Mouse (Mus musculus) hindbrain, embryonic 13.5 days (tissue): ENCODE measurements around the gene BC024978. TPM values are rescaled to one million over a fixed set of nuclear protein-coding genes. Genes with fewer than 3 reads are reported as not detected.

Experiments used
- ATAC-seq: fragments of 200-750 bp; cut with Nextera tagmentation; 2 replicates; pipeline ENCODE4 v1.8.0; 2017; ENCODE audit warnings: moderate TSS enrichment; ENCODE audit not compliant: low FRiP score
- H3K27ac ChIP-seq: fragments of 300-500 bp; sonication (generic); 2 replicates; pipeline ENCODE4 v1.5.1; 2015; ENCODE audit warnings: inconsistent platforms, mild to moderate bottlenecking, moderate library complexity
- H3K27me3 ChIP-seq: fragments of 300-500 bp; sonication (generic); 2 replicates; pipeline ENCODE4 v1.6.1; 2015; ENCODE audit warnings: mild to moderate bottlenecking, inconsistent platforms
- H3K36me3 ChIP-seq: fragments of 300-500 bp; sonication (generic); 2 replicates; pipeline ENCODE4 v1.6.1; 2015; ENCODE audit warnings: mild to moderate bottlenecking, inconsistent platforms
- H3K4me1 ChIP-seq: fragments of 300-500 bp; sonication (generic); replicated peaks from 2 replicates; pipeline ENCODE4 v1.6.1; 2015; ENCODE audit warnings: inconsistent platforms
- H3K4me2 ChIP-seq: fragments of 300-500 bp; sonication (generic); 2 replicates; pipeline ENCODE4 v1.6.1; 2015; ENCODE audit warnings: inconsistent platforms, mild to moderate bottlenecking, moderate library complexity
- H3K4me3 ChIP-seq: fragments of 300-500 bp; sonication (generic); 2 replicates; pipeline ENCODE4 v1.5.1; 2015; ENCODE audit warnings: mild to moderate bottlenecking, inconsistent platforms
- H3K9ac ChIP-seq: fragments of 300-500 bp; sonication (generic); 2 replicates; pipeline ENCODE4 v1.6.1; 2015; ENCODE audit warnings: mild to moderate bottlenecking, inconsistent platforms
- H3K9me3 ChIP-seq: fragments of 300-500 bp; sonication (generic); 2 replicates; pipeline ENCODE4 v1.6.1; 2016; ENCODE audit warnings: inconsistent platforms
- WGBS: fragments of 180-500 bp; shearing (Covaris S2); methylation state at CpG from one replicate; pipeline ENCODE4 v1.1.7; 2015; 5-methylcytosine and 5-hydroxymethylcytosine counted together
- polyA plus RNA-seq: library from polyadenylated mRNA; unstranded; fragments of >200 nt; fragmentation: Nextera tagmentation; extraction: Ambion mirVana; gene quantifications from 2 replicates; pipeline ENCODE4 v1.2.1, GENCODE M21; 2015

BC024978 gene
- polyA plus RNA-seq = 3.5 and 4.5 TPM in 2 replicates

DNA sequence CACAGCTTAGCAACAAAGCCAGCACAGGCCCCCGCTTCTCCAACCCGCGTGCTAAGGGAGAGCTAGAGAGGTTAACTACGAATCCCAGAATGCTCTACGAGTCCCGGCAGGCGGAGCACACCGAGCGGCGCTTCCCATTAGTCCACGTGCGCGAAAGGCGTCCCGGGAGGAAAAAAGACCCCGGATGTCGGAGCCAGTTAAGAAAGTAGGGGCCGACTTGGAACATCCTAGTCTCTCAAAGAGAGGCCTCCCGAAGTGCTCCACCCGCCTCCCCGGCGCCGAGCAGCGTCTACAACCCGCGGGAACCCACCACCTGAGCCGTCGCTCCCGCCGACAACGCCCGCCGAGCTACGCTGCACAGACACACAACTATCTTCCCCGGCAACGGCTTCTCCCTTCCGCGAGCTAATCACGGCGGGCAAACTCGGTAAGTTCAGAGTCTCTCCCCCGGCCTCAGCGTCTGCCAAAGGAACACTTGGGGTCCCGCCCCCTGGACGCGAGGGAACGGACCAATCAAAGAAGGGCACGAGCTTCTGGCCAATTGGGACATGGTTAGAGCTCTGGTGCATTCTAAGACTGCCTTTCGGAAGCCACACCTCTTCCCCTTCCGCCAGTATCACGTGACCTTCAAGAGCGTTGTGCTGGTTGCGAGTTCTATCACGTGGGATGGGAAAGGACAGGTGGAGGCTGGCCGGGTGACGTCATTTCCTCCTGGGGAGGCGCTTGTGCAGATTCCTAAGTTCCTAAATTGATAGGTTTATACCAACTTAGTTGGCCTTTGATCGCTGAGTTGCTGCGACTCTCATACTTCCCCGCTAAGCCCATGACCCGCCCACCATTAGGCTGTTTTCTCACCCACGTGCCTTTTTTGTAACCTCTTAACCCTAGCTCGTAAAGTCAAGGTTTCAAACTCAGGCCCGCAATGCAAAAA lies at the start of gene BC024978, which contains the start of gene Snrpa:
Gene BC024978 (plus strand): TSS at position 101 of the 931 bp plus-strand sequence.
Gene Snrpa (minus strand): TSS at position 591 of the 931 bp plus-strand sequence.
- peaks cover 33% of the 10 kb centered on the region for H3K4me1 ChIP-seq
- H3K27ac ChIP-seq = peak within 1 kb of the TSS; percentile 98
- H3K9me3 ChIP-seq = no peaks in the 10 kb centered on the region
- under 1% methylated on average over 63 of the region's 64 CpGs for WGBS
- peak within 1 kb of the TSS; percentile 95 for H3K4me2 ChIP-seq
- ATAC-seq = peak; percentile 99
- H3K9ac ChIP-seq = peak within 1 kb of the TSS; percentile 87
- peak within 1 kb of the TSS; percentile 78 for H3K4me3 ChIP-seq
- H3K36me3 ChIP-seq = peaks cover 38% of the 10 kb centered on the region
- no peaks in the 10 kb centered on the region for H3K27me3 ChIP-seq

DNA sequence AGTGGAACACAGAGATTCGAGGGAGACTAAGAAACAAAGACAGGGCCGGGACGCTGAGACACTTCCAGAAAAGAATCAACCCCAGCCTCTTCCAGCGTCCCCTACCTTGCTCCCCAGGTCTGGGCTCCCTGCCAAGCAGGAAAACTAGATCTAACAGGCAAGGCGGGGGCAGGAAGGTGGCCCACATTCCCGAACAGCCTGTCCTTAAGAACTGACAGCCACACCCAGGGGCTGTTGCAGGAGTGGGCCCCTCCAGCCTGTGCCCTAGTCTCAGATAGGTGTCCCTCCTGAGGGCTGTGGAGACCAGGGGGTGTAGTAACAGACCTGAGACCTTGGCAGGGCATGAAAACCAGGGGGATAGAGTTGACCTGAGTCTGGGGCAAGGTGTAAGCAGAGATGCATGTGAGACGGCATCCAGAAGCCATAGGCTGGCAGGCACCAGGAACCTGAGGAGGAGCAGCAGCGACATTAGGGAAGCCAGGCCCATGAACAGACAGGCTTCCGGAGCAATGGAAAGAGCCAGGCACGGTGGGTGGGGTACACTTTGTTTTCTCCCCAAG lies 42.3 kb upstream of the BC024978 start, which contains the start of gene Cyp2t4:
Gene Cyp2t4 (plus strand): TSS at position 510 of the 560 bp plus-strand sequence.
- ATAC-seq = no peak
- no peak within 1 kb of the TSS for H3K27ac ChIP-seq
- 81% methylated on average over 10 of the region's 10 CpGs for WGBS

DNA sequence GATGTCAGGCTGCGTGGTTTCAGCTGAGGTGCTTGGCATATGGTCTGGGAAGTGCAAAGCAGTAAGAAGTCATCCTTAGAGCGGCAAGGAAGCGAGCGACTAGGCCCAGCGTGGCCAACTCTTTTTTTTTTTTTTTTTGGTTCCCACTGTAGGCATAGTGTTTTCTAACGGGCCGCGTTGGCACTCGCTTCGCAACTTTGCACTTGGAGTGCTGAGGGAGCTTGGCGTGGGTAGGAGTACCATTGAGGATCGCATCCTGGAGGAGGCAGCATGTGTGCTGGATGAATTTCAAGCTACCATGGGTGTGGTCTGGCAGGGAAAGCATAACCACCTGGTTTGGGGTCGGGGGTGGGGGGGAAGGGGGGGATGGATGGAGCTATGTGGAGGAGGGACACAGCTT lies 39.6 kb upstream of the BC024978 start:
- 84% methylated on average over 13 of the region's 13 CpGs for WGBS

More for the DNA sequence above, 42.3 kb upstream of the BC024978 start, which contains the start of gene Cyp2t4:
- no peaks in the 10 kb centered on the region for H3K4me1 ChIP-seq
- H3K9me3 ChIP-seq = no peaks in the 10 kb centered on the region
- no peak within 1 kb of the TSS for H3K9ac ChIP-seq
- H3K4me2 ChIP-seq = no peak within 1 kb of the TSS
- H3K36me3 ChIP-seq = peaks cover 13% of the 10 kb centered on the region
- H3K4me3 ChIP-seq = no peak within 1 kb of the TSS
- H3K27me3 ChIP-seq = no peaks in the 10 kb centered on the region

DNA sequence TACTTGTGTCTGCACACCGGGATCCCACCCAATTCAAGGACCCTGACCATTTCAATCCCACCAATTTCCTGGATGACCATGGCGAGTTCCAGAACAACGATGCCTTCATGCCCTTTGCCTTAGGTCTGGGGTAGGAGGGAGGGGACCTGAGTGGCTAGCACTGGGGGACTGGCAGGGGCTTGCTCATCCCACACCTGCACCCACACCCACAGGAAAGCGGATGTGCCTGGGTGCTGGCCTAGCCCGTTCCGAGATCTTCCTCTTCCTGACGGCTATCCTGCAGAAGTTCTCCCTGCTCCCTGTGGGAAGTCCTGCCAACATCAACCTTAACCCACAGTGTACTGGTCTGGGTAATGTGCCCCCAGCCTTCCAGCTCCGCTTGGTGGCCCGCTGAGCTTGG lies 37.4 kb upstream of the BC024978 start:
- Histone ChIP-seq H3K4me1 (peaks cover 37% of the 10 kb centered on the region), H3K4me2 (no peak overlapping the region), H3K27me3 (no peaks in the 10 kb centered on the region), H3K27ac (no peak overlapping the region), H3K4me3 (no peak overlapping the region), H3K9me3 (no peaks in the 10 kb centered on the region), H3K9ac (no peak overlapping the region), H3K36me3 (peaks cover 49% of the 10 kb centered on the region)
- ATAC-seq = no peak
- 96% methylated on average over 9 of the region's 9 CpGs for WGBS

More for the DNA sequence above, 39.6 kb upstream of the BC024978 start:
- Histone ChIP-seq H3K36me3 (peaks cover 31% of the 10 kb centered on the region), H3K4me2 (no peak overlapping the region), H3K9me3 (no peaks in the 10 kb centered on the region), H3K4me1 (peaks cover 16% of the 10 kb centered on the region), H3K9ac (no peak overlapping the region), H3K27me3 (no peaks in the 10 kb centered on the region), H3K27ac (no peak overlapping the region), H3K4me3 (no peak overlapping the region)
- no peak for ATAC-seq

DNA sequence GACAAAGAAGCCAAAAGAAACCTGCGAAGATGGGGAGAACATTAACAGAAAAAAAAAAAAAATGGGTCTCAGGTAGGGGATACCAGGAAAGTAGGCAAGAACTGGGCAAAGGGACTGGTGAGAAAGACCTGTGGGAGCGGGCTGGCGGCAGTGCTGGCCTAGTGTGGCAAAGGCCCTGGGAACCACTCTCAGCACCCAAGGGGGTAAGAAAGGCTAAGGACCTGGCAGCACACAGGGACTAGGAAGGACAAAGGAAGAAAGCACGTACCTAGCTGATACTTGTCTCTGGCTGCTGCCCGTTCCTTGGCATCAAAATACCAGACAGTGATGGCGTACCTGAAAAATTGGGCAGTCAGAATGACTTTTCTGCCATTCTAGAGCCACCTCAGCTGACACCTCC lies 36.3 kb upstream of the BC024978 start:
- Histone ChIP-seq H3K27me3 (no peaks in the 10 kb centered on the region), H3K9ac (no peak overlapping the region), H3K4me1 (peaks cover 48% of the 10 kb centered on the region), H3K27ac (no peak overlapping the region), H3K36me3 (peaks cover 59% of the 10 kb centered on the region), H3K4me3 (no peak overlapping the region), H3K4me2 (no peak overlapping the region), H3K9me3 (no peaks in the 10 kb centered on the region)
- 93% methylated on average over 6 of the region's 6 CpGs for WGBS
- ATAC-seq = no peak

DNA sequence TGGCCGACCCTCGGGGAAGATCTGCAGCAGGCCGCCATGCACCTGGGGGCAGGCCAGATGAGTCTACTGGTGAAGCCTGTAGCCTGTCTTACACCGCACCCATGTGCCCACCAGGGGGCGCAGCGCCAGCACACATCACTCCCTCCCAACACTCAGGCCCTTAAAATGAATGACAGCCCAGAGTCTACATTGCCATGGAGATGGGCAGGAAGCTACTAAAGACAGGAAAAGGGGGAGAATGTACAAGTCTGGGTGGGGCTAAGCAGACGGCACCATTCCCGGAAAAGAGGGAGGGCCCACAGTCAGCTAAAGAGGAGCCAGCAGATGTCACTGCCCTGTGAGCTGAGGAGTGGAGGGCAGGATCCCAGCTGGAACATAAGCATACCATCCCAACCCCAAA lies 35.7 kb upstream of the BC024978 start:
- 20% methylated on average over 8 of the region's 8 CpGs for WGBS
- Histone ChIP-seq H3K4me3 (no peak overlapping the region), H3K4me2 (0 out of 2 replicates have a peak overlapping the region, but pooled peaks have one; percentile 2), H3K27ac (no peak overlapping the region), H3K27me3 (no peaks in the 10 kb centered on the region), H3K9me3 (no peaks in the 10 kb centered on the region), H3K9ac (0 out of 2 replicates have a peak overlapping the region, but pooled peaks have one; percentile 1), H3K36me3 (peaks cover 65% of the 10 kb centered on the region), H3K4me1 (peaks cover 54% of the 10 kb centered on the region)
- ATAC-seq = peak; percentile 85

DNA sequence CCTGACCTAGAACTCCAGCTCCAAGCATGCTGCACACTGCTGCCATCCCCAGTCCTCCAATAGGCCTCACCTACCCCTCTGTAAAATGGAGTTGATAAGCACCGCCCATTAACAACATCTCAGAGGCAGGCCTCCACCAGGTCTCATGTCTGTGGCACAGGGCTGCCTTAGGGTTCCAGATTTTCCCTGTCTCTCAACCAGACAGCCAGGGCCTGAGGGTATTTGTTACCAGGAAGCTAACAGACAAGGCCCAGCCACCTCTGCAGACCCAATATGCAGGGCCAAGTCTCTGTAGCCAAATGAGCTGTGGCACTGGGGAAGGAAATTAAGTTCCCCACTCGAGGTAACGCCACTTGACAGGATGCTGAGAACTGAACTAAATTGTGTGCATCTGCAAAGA lies 34.7 kb upstream of the BC024978 start:
- Histone ChIP-seq H3K4me3 (no peak overlapping the region), H3K4me2 (no peak overlapping the region), H3K9me3 (no peaks in the 10 kb centered on the region), H3K27me3 (no peaks in the 10 kb centered on the region), H3K27ac (no peak overlapping the region), H3K36me3 (peaks cover 70% of the 10 kb centered on the region), H3K9ac (peak overlapping the region; percentile 53; the same call in 1 of the 2 replicates), H3K4me1 (peaks cover 63% of the 10 kb centered on the region)
- WGBS = 87% methylated on average over 3 of the region's 3 CpGs
- ATAC-seq = no peak

DNA sequence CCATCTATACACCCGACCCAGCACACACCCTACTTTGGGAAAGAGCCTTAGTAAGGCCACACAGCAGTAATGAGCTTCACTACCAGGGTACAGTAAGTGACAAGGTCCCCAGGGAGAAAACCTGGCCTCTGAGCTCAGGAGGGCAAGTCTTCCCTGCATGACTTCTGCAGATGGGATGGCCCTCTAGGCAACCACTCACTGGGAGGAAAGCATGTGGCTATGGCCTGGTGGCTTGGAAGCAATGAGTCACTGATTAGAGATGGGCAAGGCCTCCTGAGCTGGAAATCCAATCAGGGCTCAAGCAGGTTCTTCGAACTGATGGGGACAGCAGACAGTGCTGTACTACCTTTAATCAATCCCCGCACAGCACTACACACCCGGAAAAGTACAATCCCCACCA lies 33.8 kb upstream of the BC024978 start:
- H3K4me2 ChIP-seq = peak overlapping the region; percentile 89

DNA sequence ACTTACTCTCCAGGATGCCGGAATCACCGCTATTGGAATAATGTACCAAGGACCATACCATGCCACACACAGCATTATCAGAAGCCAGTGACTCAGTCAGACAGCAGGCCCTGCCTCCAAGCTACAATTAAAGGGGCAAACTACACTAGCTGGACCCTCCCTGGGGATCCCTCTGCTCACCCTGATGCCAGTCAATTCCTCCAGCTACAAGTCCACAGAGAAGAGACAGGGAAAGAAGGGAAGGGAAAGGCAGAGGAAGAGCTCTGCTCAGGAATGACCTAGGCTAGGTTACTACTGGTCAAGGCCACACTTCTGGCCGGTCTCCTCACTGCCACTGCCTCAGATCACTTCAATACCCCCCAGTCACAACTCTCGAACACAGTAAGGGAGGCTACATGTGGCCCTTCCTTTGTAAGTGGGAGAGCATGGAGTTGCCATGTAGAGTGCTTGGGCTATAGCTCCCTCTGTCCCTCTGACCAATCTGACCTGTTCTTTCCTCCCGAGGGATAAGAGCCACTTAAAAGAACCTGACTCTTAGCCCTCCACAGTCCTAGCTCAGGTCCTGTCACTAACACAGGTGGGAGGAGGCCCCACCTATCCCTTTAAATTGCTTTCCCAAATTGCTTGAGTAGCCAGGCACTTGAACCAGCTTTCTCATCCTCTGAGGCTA lies 32.7 kb upstream of the BC024978 start:
- no peak for ATAC-seq
- peak overlapping the region; percentile 74 for H3K4me3 ChIP-seq
- 87% methylated on average over 5 of the region's 5 CpGs for WGBS
- no peaks in the 10 kb centered on the region for H3K27me3 ChIP-seq
- H3K4me2 ChIP-seq = peak overlapping the region; percentile 89
- peaks cover 74% of the 10 kb centered on the region for H3K4me1 ChIP-seq
- H3K9me3 ChIP-seq = no peaks in the 10 kb centered on the region
- H3K9ac ChIP-seq = peak overlapping the region; percentile 90
- peaks cover 61% of the 10 kb centered on the region for H3K36me3 ChIP-seq
- no peak overlapping the region for H3K27ac ChIP-seq

More for the DNA sequence above, 33.8 kb upstream of the BC024978 start:
- no peak overlapping the region for H3K27ac ChIP-seq
- WGBS = 83% methylated on average over 4 of the region's 4 CpGs
- H3K9ac ChIP-seq = peak overlapping the region; percentile 53
- H3K27me3 ChIP-seq = no peaks in the 10 kb centered on the region
- no peaks in the 10 kb centered on the region for H3K9me3 ChIP-seq
- no peak overlapping the region for H3K4me3 ChIP-seq
- peaks cover 70% of the 10 kb centered on the region for H3K36me3 ChIP-seq
- peaks cover 63% of the 10 kb centered on the region for H3K4me1 ChIP-seq
- ATAC-seq = no peak

DNA sequence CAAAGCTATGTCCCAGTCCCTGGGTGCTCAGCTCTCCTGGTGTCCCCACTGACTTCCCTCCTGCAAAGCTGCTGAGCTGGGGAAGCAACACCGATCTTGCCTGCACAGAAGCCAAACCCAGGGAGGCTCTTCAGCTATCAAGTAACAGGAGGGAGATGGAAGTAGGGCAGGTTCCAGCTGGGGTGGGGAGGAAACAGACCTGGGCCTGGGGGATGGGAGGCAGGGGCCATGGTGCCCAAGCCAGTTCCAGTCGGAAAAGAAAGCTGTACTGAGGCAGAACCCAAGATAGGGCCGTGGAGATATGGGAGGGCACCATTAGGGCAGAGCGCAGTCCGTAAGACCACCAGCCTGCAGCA lies 32.2 kb upstream of the BC024978 start:
- Histone ChIP-seq H3K27ac (0 out of 2 replicates have a peak overlapping the region, but pooled peaks have one; percentile 4), H3K27me3 (no peaks in the 10 kb centered on the region), H3K36me3 (peaks cover 56% of the 10 kb centered on the region), H3K4me3 (peak overlapping the region; percentile 74), H3K4me2 (peak overlapping the region; percentile 89), H3K9me3 (no peaks in the 10 kb centered on the region), H3K9ac (peak overlapping the region; percentile 90), H3K4me1 (peaks cover 74% of the 10 kb centered on the region)
- ATAC-seq = no peak
- 77% methylated on average over 5 of the region's 5 CpGs for WGBS

DNA sequence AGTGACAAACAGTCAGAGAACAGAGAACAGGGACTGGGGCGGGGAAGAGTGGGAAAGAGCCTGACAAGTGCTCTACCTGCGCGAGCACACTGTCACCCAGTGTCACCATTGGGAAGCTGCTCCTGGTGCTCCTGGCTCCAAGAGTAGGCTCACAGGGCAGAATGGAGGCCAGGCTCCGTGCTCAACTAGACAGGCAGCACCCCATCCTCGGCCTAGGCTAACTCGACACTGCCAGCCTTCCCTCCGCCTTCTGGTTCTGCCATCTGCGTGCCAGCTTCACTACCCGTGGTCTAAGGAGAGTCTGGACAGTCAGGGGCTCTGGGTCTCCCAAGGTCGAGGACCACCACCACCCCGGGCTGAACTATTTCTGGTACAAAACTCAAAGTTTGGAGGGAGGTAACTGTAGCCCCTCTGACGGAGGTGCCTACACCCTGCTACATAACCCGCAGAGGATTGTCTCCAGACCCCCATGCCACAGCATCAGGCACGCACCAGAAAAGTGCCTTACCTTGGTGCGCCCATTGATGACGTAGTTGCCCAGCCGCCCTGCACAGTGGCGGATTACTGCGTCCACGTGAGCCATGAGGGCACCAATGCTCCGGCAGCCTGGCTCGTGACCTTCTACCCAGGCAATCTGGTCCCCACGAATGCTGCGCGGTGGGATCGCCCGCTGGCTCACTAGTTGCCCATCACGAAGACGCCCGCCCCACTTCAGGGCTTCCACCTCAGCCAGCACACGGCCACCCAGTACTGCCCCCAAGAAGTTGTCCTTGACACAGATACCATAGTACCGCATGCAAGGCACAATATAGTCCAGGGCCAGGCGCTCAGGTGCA lies 31.3 kb upstream of the BC024978 start:
- Histone ChIP-seq H3K9ac (peak overlapping the region; percentile 90), H3K9me3 (no peaks in the 10 kb centered on the region), H3K4me2 (peak overlapping the region; percentile 89), H3K36me3 (peaks cover 49% of the 10 kb centered on the region), H3K27me3 (no peaks in the 10 kb centered on the region), H3K4me3 (peak overlapping the region; percentile 74), H3K4me1 (peaks cover 74% of the 10 kb centered on the region), H3K27ac (no peak overlapping the region)
- WGBS = 81% methylated on average over 33 of the region's 33 CpGs
- no peak for ATAC-seq
